Mouse (Mus musculus) kidney, postnatal 36 days (tissue): ENCODE results near the gene Ints12.
A peak's percentile ranks its signal among the peaks of the same experiment; 100 is the strongest.

Experiments
- DNase-seq, 2 experiments: peaks; one replicate each; pipeline ENCODE4 v3.0.0; 2021 to 2022; ENCODE audit warnings: mixed read lengths in 2 of 2

The Ints12 gene

DNA sequence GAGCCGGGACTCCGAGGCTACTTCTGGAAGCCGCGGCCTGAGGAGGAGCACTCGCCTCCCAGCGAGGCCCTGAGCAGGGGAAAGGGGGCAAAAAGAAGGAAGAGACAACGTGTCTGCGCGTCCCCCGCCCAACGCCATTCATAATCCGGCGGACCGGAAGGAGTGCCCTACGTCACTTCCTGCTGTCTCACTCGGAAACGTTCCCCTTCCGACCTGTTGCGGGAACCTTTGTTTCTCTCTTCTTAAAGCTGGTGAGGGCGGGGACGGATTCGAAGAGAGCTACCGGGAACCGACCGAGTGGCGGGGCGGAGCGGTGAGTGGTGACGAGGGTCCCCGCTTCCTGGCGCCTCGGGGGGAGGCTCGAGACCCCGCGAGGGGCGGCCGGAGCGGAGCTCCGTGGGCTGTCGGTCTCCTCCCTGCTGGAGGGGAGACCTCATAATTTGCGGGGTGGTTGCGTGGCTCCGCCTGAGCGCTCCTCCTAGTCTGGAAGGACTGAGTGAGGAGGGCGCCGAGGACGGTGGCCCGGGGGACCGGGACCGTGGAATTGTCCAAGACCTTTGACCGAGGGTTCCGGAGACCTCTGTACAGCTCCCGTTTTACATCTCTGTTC lies at the start of gene Ints12, which contains the start of gene Gstcd:
TSS of gene Ints12 (plus strand) at position 177 of the 610 bp plus-strand sequence.
TSS of gene Gstcd (minus strand) at position 370 of the 610 bp plus-strand sequence.
- peak; percentile 93 to 94 for DNase-seq

- DNase-seq: no peak
Observed at GRCm38 (mm10) chr3:133052068-133052467, 39.6 kb upstream of the Ints12 start.

- no peak for DNase-seq
Observed at GRCm38 (mm10) chr3:133075560-133075959, 16.1 kb upstream of the Ints12 start.

DNA sequence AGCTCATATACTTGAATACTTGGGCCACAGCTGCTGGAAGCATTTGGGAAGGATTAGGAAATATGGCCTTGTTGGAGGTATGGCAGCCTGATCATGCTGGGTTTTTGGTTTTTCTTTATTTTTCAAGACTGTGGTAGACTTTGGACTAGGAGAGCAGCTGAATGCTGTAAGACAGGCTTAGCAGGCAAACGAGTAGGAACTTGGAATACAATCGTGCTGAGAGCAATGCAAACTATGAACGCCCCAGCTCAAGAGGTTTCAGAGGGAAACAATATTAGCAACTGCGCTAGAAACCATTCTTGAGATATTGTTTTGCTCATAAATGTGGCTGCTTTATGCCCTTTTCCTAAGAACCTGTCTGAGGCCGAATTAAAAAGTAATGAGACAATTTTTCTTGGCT lies 8.9 kb upstream of the Ints12 start:
- no peak for DNase-seq

DNA sequence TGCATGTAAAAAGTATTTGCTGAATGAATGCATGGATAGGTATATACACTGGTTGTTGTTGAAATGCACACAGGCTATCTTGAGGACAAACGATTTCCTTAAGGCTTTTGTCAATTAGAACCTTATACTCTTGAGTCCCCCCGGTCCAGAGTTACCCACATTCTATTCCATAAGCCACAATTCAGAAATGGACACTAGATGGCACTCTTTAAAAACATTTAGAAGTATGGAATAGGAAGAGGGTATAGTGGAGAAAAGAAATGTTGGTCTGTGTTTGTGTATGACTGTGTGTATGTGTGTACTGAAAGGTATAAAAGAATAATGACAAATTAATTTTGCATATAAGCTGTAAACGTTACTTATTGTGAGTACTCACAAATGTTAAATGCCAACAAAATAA lies 5.8 kb upstream of the Ints12 start:
- DNase-seq: peak in 1 of 2 experiments; percentile 34

DNA sequence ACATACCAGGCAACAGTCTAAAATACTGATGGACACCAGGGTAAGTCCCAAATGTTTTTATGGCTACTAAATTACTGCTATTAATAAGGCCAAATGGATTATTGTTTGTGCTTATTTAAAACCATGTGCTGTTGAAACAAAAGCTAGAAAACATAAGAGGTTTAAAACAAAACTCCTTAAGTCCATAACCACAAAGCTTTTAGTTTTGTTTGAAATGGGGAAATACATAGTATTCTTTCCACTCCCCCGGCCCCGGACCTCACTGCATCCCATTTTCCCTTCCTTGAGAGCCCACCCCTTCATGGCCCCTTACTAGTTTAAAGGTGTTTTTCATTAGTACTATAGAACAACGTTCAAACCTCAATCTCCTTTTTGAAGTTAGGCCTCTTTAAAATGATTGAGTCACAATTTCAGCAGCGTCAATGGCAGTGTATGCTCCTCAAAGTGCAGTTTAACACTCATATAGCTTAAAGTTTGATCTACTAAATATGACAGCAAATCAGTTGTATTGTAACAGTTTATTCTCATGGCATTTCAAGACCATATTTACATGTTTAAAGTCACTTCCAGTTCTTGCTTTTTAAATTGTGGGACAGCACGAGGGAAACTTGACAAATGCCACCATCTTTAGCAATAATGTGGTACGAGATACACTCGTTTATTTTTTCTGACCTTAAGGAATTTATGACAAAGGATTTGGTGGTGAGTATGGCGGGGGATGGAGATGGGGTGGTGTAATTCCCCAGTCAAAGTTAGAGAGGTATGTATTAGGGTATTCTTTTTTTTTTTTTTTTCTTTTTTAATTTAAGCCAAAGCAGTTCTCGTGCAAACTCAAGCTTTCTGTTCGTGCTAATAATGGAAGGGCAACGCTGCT lies 1.2 kb upstream of the Ints12 start:
- DNase-seq: no peak

DNA sequence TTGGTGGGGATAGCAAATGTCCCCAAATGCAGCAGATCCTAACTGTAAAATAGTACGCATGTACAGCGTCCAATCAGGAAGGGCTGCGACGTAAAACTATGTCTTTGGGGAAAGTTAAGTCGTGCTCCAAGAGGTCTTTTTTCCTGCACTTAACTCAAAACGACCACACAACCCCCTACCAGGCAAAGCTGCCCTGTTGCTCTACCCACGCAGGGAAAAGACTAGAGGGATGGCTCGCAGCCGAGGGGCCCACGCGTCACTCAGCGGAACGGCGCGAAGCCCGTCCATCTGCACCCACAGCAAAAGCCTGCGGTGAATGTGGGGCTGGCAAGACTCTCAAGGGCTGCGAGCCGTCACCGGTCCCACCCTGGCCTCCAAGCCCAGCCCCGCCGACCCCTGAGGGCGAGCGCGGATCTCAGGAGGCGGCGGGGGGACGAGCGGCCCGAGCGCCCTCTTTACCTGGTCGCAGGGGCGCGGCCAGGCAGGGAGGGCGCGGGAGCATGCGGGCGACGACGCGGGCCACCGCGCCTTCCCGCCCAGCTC lies 448 bp upstream of the Ints12 start:
- no peak for DNase-seq

GRCm38 (mm10) chr3:133092274-133092853 lies 724 bp downstream of the Ints12 start:
- DNase-seq: no peak

DNA sequence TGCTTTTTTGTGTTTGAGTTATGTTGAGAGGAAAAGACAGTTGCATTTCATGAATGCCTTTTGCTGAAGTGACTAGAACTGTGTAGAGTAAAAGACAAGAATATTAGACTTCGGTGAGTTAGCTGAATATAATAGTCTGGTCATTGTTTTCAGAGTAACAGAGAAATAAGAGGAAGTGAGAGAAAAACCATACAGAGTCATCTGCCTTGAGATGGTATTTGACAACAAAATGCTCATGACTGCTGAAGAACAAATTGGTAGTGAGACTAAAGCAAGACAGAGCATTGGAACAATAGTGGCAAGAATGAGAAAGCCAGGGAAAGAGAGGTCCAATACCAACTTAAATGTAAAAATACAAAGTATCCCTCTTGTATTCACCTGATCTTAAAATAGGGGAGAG lies 1.3 kb downstream of the Ints12 start:
- DNase-seq: no peak

DNA sequence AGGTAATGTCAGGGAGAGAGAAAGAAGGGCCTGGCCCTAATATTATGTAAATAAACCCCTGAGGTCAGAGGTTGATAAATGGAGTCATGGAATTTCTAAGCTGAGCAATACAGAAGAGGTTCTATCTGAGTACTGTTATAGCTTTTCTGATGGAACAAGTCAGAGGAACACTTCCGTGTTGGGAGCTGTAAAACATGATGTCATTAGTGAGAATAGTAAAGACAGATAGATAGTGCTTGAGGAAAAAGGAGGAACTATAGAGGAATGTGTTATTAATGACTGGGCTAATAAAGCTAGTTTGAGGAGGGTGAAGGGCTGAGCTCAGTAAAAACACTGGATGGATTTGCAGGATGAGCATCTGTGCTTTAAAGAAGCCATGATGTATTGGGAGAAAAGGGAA lies 2.7 kb downstream of the Ints12 start:
- no peak for DNase-seq

GRCm38 (mm10) chr3:133097936-133098335 lies 6.3 kb downstream of the Ints12 start:
- DNase-seq: no peak

DNA sequence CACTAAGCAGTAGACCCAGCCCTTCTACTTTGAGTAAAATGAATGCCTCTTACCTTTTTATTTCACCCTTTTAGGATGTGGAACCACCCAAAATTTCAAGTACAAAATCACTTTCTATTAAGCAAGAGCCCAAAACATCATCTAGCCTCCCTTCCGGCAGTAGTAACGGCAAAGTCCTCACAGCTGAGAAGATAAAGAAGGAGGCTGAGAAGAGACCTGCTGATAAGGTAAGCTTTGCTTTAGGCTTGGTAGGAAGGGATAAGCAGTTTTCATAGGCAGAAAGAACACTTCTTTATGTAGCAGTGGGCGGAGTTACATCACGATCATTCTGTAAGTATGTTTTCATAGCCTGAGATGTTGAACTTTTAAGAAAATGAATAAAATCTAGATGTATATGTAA lies 6.7 kb downstream of the Ints12 start:
- no peak for DNase-seq

DNA sequence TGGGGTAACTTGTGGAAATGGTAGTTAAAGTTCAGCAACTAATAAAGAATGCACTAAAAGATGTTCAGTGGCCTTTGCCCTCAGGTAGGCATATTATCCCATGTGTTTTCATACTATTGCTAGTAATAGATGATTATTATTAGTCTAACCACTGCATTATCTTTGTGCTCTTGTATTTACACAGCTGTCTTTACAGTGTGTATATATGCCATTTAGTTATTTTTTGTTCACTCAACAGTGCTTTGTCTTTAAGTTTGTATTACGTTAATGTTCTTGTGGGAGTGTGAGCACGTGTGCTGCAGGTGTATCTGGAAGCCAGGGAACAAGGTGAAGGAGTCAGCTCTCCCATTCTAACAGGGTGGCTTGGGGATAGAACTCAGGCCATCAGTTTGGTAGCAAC lies 7.3 kb downstream of the Ints12 start:
- DNase-seq: no peak

DNA sequence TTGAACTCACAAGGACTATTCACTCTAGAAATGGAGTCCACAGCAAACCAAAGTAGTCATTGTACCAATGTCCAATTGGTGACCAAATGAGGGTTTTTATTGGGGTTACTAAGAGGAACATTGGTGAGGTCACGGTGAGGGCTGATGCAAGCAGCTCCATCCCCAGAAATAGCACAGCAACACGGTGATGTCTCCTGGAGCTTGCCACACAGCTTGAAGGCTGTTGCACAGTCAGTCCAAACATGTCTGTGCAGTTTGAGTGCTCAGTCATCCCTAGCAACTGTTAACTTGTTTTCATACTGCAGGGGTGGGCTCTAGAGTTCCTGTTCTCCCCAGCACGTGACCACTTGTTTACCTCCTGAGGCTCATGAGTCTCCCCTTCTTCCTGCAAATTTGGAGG lies 12.1 kb downstream of the Ints12 start:
- no peak for DNase-seq

- no peak for DNase-seq
Observed at GRCm38 (mm10) chr3:133104436-133104835, 12.8 kb downstream of the Ints12 start.

DNA sequence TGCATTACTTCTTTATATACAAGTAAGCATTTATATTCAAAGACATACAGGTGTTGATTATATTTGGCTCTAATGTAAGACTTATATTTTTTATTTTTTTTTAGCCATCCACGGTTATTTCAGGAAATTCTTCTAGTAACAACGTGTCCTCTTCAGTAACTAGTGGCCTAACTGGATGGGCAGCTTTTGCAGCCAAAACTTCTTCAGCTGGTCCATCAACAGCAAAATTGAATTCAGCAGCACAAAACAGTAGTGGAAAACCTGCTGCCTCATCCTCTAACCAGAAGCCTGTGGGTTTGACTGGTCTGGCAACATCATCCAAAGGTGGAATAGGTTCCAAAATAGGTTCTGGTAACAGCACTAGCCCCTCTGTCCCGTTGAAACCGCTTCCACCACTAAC lies 17.1 kb downstream of the Ints12 start:
- DNase-seq: peak in 1 of 2 experiments; percentile 29

DNA sequence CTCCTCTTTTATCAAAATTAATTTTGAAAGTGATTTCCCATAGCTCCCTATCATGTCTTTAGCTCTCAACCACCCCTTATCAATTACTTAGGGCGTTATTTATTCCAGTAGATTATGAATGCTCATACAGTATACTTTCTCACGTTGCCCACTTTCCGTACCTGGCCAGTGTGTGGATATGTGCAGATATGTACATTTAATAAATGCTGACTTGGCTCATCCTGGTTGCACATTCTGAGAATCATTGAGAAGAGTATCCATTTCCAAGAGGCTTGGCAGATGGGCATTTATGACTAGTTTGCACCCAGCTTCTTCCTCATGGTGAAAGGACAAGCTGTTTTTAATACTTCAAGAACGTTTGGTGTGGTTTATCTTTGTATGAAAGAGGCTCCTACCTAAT lies 18.2 kb downstream of the Ints12 start:
- DNase-seq: no peak

GRCm38 (mm10) chr3:133111741-133112140 lies 20.1 kb downstream of the Ints12 start:
- DNase-seq: peak; percentile 39 to 56

DNA sequence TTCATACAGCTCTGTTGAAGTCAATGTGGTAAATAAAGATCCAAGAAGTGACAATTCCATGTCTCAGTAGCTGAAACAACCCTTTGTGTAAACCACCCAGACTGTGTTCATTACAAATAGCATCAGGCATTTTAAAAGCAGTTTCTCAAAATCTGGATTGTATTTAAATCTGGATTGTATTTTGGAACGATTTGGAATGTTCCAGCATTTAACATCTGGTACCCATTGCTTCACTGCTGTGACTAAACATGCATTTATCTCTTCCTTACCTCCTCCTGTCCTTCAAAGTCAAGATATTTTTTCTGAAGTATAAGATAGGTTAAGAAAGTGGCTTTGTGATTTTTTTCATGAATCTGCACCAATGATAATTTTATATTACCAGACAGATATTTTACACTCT lies 21.6 kb downstream of the Ints12 start:
- DNase-seq: no peak

DNA sequence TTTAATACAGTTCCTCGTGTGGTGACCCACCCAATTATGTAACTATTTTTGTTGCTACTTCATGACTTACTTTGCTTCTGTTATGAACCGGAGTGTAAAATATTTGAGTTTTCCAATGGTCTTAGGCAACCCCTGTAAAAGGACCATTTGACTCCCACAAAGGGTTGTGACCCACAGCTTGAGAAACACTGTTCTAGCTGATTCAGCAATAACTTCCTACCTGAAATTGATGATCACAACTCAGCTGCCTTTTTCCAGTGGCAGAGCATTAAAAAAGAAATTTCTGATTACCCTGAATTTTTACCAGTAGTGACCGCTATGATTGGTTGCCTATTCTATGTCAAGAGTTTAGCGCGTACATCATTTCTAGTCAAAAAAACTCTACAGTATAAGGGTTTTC lies 39.7 kb downstream of the Ints12 start:
- no peak for DNase-seq

DNA sequence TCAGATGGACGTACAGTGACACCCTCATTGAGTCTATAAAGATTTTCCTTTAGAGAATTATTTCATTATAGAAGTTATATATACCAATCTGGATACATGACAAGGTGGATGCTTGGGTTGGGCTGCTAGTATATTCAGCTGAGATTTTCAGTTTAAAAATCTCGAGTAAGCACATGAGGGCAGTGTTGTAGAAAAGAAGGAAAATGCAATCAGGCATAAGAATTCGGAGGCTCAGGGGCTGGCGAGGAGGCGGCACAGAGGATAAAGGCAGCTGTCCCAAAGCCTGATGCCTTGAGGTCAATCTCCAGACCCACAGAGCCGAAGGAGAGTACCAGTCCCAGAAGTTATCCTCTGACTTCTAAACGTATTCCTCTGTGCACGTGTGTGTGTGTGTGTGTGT lies 41.0 kb downstream of the Ints12 start:
- DNase-seq: no peak

DNA sequence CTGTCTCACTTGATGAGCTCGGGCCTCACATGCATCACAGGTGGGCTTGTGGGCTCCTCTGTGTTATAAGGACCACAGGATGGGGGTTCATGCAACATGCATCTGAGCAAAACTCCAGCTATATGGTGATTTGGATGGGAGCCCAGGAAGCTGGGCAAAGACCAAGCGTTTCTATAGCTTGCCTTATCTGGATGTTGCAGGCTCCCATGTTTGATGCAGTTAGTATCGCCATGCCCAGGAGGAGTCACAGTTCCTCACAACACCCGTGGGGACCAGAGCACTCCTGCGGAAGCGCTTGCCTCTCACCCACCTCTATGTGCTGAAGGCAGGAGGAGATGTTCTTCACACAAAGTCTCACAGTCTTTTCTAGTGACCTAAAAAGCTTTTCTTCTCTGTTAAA lies 50.2 kb downstream of the Ints12 start:
- DNase-seq: no peak

- DNase-seq: no peak
Observed at GRCm38 (mm10) chr3:133144511-133145147, 53.0 kb downstream of the Ints12 start.
